Mouse (Mus musculus) kidney, embryonic 14.5 days (tissue): ENCODE data around the gene 1500009L16Rik. TPM values are rescaled to one million over a fixed set of nuclear protein-coding genes. Genes with fewer than 3 reads are reported as not detected.

Source experiments
- ATAC-seq: fragments of 200-750 bp; cut with Nextera tagmentation; 2 replicates; pipeline ENCODE4 v1.8.0; 2017; ENCODE audit warnings: moderate number of reproducible peaks, mild to moderate bottlenecking, moderate TSS enrichment, moderate library complexity; ENCODE audit not compliant: low FRiP score, low TSS enrichment
- H3K27ac ChIP-seq: fragments of 300-500 bp; sonication (generic); 2 replicates; pipeline ENCODE4 v1.5.1; 2014; ENCODE audit warnings: low read depth, mild to moderate bottlenecking, low read length, moderate library complexity, mixed read lengths
- H3K27me3 ChIP-seq: fragments of 300-500 bp; sonication (generic); 2 replicates; pipeline ENCODE4 v1.6.1; 2014; ENCODE audit warnings: mild to moderate bottlenecking, low read length; ENCODE audit not compliant: control insufficient read depth, insufficient read depth
- H3K36me3 ChIP-seq: fragments of 300-500 bp; sonication (generic); 2 replicates; pipeline ENCODE4 v1.6.1; 2014; ENCODE audit warnings: low read length, mixed read lengths; ENCODE audit not compliant: control insufficient read depth, insufficient read depth
- H3K4me1 ChIP-seq: fragments of 300-500 bp; sonication (generic); 2 replicates; pipeline ENCODE4 v1.6.1; 2014; ENCODE audit warnings: low read length, mixed read lengths; ENCODE audit not compliant: control insufficient read depth, insufficient read depth
- H3K4me2 ChIP-seq: fragments of 300-500 bp; sonication (generic); replicated peaks from 2 replicates; pipeline ENCODE4 v1.6.1; 2014; ENCODE audit warnings: low read depth, mild to moderate bottlenecking, low read length
- H3K4me3 ChIP-seq: fragments of 300-500 bp; sonication (generic); 2 replicates; pipeline ENCODE4 v1.5.1; 2014; ENCODE audit warnings: mild to moderate bottlenecking, low read length
- H3K9ac ChIP-seq: fragments of 300-500 bp; sonication (generic); 2 replicates; pipeline ENCODE4 v1.6.1; 2014; ENCODE audit warnings: low read depth, mild to moderate bottlenecking, low read length, moderate library complexity
- H3K9me3 ChIP-seq: fragments of 300-500 bp; sonication (generic); 2 replicates; pipeline ENCODE4 v1.6.1; 2016; ENCODE audit warnings: low read length; ENCODE audit not compliant: control insufficient read depth
- WGBS: fragments of 180-500 bp; shearing (Covaris S2); extraction: QIAGEN DNeasy Blood & Tissue Kit; methylation state at CpG from one replicate; pipeline ENCODE4 v1.1.7; 2014; 5-methylcytosine and 5-hydroxymethylcytosine counted together
- polyA plus RNA-seq: library from polyadenylated mRNA; unstranded; fragments of >200 nt; fragmentation: Nextera tagmentation; extraction: Ambion mirVana; gene quantifications from 2 replicates; pipeline ENCODE4 v1.2.1, GENCODE M21; 2014

Gene 1500009L16Rik
- polyA plus RNA-seq, 1 experiment from 2014 or later, result 32.9 TPM

DNA sequence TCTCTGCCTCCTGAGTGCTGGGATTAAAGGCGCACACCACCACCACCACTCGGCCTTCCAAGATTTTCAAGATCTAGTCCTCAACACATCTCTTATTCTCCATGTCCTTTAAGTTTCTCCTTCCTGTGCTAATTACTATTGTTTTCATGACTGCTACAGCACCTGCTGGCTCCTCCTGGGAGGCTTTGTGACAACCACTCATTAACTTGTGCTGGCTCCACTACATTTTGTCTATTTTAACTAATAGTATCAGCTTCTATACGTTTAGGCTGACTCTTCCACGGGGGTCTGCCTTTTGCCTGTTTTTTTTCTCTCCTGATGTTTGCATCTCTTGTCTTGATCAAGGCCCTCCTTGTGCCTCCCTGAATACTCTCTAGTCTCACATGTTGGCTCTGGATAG lies 59.2 kb downstream of the 1500009L16Rik start:
- no peak overlapping the region for H3K4me2 ChIP-seq
- no peak for ATAC-seq
- H3K9ac ChIP-seq, result no peak overlapping the region
- H3K4me1 ChIP-seq, result 0 out of 2 replicates have a peak, but pooled peaks cover 3% of the 10 kb centered on the region
- no peak overlapping the region for H3K27ac ChIP-seq
- H3K9me3 ChIP-seq, result no peaks in the 10 kb centered on the region; the same call in 1 of the 2 replicates
- WGBS, result 89% methylated on average over 4 of the region's 4 CpGs
- no peak overlapping the region for H3K4me3 ChIP-seq
- H3K36me3 ChIP-seq, result no peaks in the 10 kb centered on the region
- H3K27me3 ChIP-seq, result no peaks in the 10 kb centered on the region

DNA sequence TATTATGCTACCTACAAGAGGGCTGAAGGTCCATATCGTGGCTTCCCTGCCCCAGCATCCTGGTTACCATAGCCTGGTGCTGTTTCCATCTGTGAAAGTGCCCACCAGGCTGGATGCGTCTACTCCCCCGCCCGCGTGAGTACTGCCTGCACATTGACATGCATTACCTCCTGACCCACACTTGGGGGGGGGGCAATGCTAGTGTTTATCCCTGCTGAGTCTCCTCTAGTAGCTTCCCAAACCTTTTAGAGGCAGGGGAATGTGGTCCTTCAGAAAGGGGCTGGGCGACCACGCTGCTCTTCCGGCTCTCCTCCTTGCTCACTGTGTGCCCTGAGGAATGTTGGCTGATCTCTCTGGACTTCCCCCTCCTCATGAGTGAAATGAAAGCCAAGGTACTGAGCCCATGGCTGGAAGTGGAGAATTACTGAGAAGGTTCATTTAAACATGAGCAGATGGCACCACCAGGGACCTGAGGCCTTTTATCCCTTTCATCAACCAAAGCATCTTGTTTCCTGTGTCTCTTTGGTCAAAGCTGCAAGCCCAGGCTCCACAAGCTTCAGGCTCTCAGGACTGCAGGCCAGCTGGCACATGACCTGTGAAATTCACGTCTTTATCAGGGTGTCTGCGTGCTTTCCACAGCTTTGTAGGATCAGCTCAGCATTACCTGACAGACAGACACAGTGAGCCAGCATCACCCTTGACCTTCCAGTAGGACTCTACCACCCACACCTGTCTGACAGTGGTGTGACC lies 59.9 kb downstream of the 1500009L16Rik start:
- 0 out of 2 replicates have a peak, but pooled peaks cover 3% of the 10 kb centered on the region for H3K4me1 ChIP-seq
- WGBS, result 86% methylated on average over 10 of the region's 10 CpGs
- no peak overlapping the region for H3K9ac ChIP-seq
- H3K4me2 ChIP-seq, result no peak overlapping the region
- H3K36me3 ChIP-seq, result no peaks in the 10 kb centered on the region
- H3K27me3 ChIP-seq, result no peaks in the 10 kb centered on the region
- no peak for ATAC-seq
- no peaks in the 10 kb centered on the region; the same call in 1 of the 2 replicates for H3K9me3 ChIP-seq
- no peak overlapping the region for H3K4me3 ChIP-seq
- no peak overlapping the region for H3K27ac ChIP-seq

DNA sequence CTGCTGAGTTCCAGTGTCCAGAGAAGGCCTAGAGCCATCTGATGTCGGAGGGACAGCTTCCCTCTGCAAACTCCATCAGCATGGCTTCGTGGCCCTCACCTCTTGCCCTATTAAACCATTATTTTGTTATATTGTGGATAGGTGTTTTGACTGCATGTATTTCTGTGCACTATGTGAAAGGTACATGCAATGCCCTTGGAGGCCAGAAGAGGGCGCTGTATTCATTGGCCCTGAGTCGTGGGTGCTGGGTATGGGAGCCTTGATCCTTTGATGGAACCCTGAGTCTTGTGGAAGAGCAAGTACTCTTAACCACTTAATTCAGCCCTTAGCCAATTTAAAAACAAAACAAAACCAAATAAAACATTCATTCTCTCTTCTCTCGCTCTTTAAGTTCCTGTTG lies 62.3 kb downstream of the 1500009L16Rik start:
- Histone ChIP-seq H3K27me3 (no peaks in the 10 kb centered on the region), H3K9me3 (no peaks in the 10 kb centered on the region)

DNA sequence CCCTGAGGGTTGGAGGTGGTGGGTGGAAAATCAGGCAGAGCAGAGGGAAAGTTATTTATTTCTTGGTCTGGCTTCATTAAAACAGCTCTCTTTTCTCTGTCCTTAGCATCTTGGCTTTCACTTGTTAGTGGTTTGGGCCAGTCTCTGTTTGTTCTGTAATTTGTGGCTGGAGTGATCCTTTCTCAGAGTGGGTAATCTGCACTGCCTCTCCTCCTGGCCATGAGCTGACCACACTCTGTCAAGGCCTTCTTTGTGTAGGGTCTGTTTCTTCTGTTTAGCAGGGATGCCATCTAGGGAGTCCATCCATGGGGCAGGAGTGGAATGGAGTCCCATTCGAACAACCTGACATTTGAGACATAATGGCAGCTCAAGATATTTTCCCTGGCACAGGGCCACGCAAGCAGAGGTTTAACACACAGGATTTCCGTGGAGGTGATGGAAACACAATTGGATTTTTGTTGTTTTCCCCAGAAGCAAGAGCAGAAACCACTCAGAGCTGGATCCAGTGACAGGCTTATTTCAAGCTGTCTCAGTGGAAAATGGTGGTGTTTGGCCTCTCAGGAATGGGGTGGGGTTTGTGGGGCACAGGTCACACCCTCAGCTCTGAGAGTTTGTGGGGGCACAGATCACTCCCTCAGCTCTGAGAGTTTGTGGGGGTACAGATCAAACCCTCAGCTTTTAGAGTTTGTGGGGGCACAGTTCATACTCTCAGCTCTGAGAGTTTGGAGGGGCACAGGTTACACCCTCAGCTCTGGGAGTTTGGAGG lies 63.1 kb downstream of the 1500009L16Rik start:
- H3K27ac ChIP-seq, result no peak overlapping the region
- WGBS, result 51% methylated on average over 3 of the region's 3 CpGs
- 0 out of 2 replicates have a peak, but pooled peaks cover 3% of the 10 kb centered on the region for H3K4me1 ChIP-seq

More for the DNA sequence above, 62.3 kb downstream of the 1500009L16Rik start:
- no peak overlapping the region for H3K9ac ChIP-seq
- H3K4me2 ChIP-seq, result no peak overlapping the region
- H3K27ac ChIP-seq, result no peak overlapping the region
- H3K4me1 ChIP-seq, result 0 out of 2 replicates have a peak, but pooled peaks cover 3% of the 10 kb centered on the region
- no peaks in the 10 kb centered on the region for H3K36me3 ChIP-seq
- ATAC-seq, result no peak
- 45% methylated on average over 5 of the region's 5 CpGs for whole genome bisulfite sequencing
- H3K4me3 ChIP-seq, result no peak overlapping the region

DNA sequence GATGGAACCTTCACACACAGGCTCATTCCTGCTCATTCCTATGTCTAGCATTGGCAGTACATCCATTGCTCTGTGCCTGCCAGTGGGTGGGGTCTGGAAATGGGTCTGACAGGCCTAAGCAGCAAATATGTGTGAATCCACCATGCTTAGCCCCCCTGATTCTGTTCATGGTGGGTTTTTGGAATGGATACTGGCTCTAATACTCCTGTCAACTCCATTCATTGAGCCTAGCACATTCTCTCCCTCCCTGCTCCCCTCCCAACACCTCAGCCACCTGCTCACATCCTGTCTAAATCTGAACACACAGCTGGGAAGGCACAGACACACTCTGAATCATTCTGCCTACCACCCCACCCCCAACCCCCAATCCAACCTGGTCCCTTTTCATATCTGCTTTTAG lies 72.4 kb downstream of the 1500009L16Rik start:
- Histone ChIP-seq H3K4me2 (no peak overlapping the region), H3K4me1 (no peaks in the 10 kb centered on the region), H3K36me3 (no peaks in the 10 kb centered on the region), H3K9me3 (no peaks in the 10 kb centered on the region), H3K27ac (no peak overlapping the region), H3K9ac (no peak overlapping the region), H3K27me3 (no peaks in the 10 kb centered on the region), H3K4me3 (no peak overlapping the region)
- ATAC-seq, result no peak

More for the DNA sequence above, 63.1 kb downstream of the 1500009L16Rik start:
- Histone ChIP-seq H3K9me3 (no peaks in the 10 kb centered on the region), H3K36me3 (no peaks in the 10 kb centered on the region), H3K27me3 (no peaks in the 10 kb centered on the region), H3K9ac (no peak overlapping the region), H3K4me2 (no peak overlapping the region), H3K4me3 (no peak overlapping the region)
- no peak for ATAC-seq

DNA sequence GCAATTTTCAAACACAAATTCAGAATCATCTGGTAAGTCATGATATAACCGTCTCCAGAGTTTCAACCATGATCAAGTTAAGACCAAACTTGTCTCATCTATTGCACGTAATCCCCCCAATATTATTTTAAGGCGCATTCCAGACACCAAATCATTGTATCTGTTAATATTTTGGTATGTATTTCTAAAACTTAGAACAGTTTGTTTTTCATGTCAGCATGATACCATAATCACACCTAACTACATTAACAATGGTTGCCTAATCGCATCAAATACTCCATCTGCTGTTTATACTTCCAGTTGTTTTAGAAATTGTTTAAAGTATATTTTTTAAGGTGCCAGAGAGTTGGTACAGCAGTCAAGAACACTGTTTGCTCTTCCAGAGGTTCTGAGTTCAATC lies 72.8 kb downstream of the 1500009L16Rik start:
- Histone ChIP-seq H3K27ac (no peak overlapping the region), H3K36me3 (no peaks in the 10 kb centered on the region), H3K4me2 (no peak overlapping the region), H3K9ac (no peak overlapping the region), H3K4me3 (no peak overlapping the region), H3K27me3 (no peaks in the 10 kb centered on the region), H3K4me1 (no peaks in the 10 kb centered on the region), H3K9me3 (no peaks in the 10 kb centered on the region)
- WGBS, result 93% methylated on average over 4 of the region's 4 CpGs
- ATAC-seq, result no peak

DNA sequence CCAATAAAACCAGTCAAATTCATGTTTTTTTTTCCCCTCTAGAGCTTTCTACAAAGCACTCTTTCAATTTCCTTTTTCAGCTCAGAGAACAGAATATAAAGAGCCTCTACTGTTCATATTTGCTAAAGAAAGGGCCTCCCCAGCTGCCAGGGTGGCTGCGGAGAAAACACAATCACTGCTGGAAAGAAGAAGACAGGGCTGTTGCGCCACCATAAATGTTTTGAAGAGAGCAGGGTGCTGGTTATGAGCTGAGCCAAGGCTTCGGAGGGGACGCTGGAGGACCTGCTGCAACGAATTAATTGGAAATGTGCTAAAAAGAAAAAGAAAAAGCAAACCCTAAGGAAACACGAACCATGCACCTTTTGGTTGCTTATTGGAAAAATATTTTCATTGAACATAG lies 81.4 kb downstream of the 1500009L16Rik start:
- peaks cover 20% of the 10 kb centered on the region for H3K4me1 ChIP-seq
- H3K27me3 ChIP-seq, result no peaks in the 10 kb centered on the region
- no peak overlapping the region for H3K4me2 ChIP-seq
- H3K4me3 ChIP-seq, result no peak overlapping the region
- H3K27ac ChIP-seq, result no peak overlapping the region
- H3K9ac ChIP-seq, result no peak overlapping the region
- 81% methylated on average over 6 of the region's 6 CpGs for WGBS
- H3K9me3 ChIP-seq, result no peaks in the 10 kb centered on the region
- H3K36me3 ChIP-seq, result no peaks in the 10 kb centered on the region
- ATAC-seq, result no peak

DNA sequence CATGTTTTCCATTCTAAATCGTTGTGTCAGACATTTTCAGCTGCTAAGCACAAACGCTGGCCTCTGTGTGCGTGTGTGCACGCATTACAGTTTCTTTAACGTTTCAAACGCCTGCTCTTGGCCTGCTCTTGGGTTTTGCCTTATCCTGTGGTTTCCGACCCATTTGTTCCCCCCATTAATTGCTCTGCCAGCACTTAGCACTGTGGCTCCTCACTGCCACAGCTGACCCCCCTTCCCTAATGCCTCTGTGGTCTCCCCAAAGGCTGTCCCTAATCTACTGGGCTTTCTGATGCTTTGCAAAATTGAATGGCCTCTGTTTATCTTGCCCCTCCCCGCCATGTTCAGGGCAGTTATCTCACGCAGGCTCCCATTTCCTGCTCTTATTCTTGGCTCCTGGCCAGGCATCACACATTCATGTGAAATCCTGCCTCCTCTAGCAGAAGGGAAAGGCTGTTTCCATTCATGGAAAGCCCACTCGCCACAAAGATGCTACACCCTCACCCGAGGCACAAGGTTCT lies 82.6 kb downstream of the 1500009L16Rik start:
- H3K27me3 ChIP-seq, result no peaks in the 10 kb centered on the region
- H3K4me3 ChIP-seq, result no peak overlapping the region
- WGBS, result 11% methylated on average over 11 of the region's 11 CpGs
- peak overlapping the region; percentile 19; the same call in 1 of the 2 replicates for H3K4me2 ChIP-seq
- H3K9me3 ChIP-seq, result no peaks in the 10 kb centered on the region
- H3K9ac ChIP-seq, result no peak overlapping the region
- ATAC-seq, result peak; percentile 89
- peaks cover 20% of the 10 kb centered on the region for H3K4me1 ChIP-seq
- peak overlapping the region; percentile 74; the same call in 1 of the 2 replicates for H3K27ac ChIP-seq
- no peaks in the 10 kb centered on the region for H3K36me3 ChIP-seq

DNA sequence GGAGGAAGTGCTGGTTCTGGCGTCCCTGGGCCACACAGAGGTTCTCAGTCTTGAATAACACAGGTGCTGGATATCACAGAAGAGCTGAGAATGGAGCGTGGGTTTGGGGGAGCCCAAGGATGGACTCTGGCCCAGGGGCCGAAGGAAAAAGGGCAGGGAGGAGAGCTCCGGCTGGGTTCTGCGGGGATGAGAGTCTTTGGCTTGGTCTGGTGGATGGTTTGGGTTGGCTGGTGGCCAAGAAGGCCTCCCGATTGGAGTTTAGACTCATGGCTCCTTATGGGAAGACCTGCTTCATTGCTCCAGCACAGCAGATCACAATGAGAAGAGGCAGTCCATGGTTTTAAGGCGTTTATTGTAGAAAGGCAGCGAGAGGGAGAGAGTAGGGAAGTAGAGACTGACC lies 84.6 kb downstream of the 1500009L16Rik start:
- no peak for ATAC-seq
- Histone ChIP-seq H3K4me3 (no peak overlapping the region), H3K27me3 (no peaks in the 10 kb centered on the region), H3K36me3 (no peaks in the 10 kb centered on the region), H3K4me2 (no peak overlapping the region), H3K4me1 (peaks cover 20% of the 10 kb centered on the region), H3K9ac (no peak overlapping the region), H3K27ac (no peak overlapping the region), H3K9me3 (no peaks in the 10 kb centered on the region)
- WGBS, result 59% methylated on average over 8 of the region's 8 CpGs
